Mouse (Mus musculus): Measurements from ENCODE around the gene Cdh9.

Cdh9 gene

DNA sequence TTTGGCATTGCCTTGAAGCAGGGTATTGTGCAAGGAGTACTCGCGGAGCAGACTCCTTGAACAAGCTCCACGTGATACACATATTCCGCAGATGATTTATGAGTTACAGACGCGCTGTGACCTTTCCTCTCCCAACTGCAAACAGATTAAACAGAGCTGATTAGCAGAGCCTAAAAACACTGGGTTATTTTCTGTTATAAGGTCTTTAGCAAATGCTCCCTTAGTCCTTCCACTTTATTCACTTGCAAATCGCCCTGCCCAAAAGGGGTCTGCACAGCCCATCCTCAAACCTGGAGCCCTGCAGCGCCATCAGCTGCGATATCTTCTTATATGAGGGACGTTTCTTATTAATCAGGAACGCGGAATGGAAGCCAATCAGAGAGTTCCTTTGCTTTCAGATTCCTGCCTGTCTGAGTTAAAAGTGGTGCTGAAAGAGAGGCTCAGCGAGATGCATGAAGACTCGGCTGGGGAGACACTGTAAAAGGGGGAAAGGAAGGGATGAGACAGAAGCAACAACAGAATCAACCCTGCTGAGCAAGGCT, at the start of gene Cdh9:
Gene Cdh9 (plus strand): TSS at position 287 of the 542 bp plus-strand sequence.
- DNase-seq = peak; percentile 40

DNA sequence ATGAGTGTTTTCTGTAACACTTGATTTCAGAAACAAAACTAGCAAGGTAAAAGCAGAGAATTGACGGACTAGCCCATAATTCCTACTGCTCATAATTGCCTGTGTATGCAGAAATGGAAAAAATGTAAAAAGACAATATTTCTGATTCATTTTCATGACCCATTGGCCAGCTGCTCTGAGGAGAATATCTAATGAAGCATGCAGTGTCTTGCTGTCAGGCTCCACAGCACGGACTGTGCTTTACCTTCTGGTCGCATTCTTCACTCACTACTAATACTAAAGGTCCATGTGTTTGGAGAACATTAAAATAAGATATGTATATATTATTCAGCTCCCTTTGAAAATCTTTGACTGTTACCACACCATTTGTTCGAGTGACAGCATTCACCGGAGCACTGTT, 49.5 kb upstream of the Cdh9 start:
- no peak for DNase-seq

DNA sequence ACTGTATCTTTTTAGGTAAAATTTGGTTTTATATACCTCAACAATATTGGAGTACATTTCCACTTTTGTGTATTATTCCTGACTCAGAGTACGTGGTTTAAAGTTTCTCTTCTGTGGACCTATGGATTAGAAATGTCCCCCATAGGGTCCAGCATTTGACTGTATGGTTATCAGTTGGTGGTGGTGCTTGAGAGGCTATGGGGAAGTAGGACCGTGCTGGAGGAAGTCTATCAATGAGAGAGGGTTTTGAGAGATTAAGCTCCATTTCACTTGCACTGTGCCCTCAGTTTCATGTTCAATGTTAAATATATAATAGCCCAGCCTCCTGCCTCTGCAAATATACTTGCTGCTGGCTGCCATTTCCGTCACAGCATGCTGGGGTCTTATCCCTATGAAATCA, 28.7 kb upstream of the Cdh9 start:
- DNase-seq = no peak

DNA sequence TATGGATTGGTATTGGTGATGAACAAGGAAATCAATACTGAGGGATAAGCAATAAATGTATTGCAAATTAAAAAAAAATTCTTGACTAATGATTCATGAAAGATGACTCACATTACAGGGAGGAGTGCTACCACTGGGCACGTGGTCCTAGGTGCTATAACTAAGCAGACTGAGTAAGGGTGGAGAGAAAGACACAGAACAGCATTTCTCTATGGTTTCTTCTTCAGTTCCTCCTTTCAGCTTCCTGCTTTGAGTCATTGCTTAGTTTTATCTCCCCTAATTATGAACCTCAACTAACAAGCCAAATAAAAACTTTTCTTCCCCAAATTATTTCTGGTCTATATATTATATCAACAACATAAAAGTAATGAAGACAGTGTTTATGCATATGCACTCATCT, 26.2 kb upstream of the Cdh9 start:
- no peak for DNase-seq

DNA sequence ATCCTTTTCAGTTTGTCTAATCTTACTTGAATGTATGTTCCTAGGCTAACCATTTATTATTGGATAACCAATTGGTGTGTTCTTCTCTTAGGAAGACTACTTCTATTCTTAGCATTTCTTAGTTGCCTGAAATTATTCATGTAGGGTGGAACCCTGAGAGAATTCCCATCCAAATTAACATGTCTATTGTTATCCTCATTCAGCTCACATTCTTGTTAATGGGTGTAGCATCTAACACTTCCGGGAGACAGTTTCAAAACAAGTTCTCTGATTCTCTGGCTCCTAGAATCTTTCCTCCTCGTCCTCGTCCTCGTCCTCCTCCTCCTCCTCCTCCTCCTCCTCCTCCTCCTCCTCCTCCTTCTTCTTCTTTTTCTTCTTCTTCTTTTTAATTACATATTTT, 10.5 kb downstream of the Cdh9 start:
- DNase-seq = no peak

DNA sequence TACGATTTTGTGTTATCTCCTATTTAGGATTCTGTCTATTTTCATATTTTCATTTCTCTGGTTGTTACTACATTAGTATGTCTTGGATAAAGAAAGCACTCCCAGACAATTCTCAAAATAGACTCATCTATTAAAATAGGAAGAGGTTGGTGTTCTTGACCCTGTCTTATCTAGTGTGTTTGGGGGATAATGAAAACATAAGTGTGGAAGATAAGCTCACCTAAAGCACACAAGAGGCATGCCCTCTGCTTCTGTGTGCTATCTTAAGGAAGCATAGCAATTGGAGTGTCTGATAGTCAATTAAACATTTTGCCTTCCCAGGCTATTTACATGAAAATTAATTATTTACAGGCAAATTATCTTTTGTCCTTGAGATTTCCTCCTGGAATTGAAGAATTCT, 18.1 kb downstream of the Cdh9 start:
- no peak for DNase-seq

DNA sequence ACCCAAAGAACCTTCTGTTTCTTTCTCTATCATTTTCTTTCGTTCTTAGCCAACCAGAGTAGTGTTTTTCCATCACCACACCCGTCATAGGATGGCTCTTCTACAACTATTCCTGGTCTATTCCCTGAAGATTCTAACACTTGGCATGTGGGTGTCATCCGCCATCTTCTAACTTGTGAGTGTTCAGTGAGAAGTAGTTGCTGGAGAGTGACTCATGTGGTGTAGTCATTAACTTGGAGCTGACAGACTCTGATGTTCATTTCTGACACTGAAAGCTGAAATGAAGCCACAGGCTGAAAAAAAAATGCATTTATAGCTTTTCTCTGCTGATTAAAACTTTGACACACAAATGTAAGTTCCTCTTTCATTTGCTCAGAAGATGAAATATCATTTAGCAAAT, 34.7 kb downstream of the Cdh9 start:
- DNase-seq = no peak

DNA sequence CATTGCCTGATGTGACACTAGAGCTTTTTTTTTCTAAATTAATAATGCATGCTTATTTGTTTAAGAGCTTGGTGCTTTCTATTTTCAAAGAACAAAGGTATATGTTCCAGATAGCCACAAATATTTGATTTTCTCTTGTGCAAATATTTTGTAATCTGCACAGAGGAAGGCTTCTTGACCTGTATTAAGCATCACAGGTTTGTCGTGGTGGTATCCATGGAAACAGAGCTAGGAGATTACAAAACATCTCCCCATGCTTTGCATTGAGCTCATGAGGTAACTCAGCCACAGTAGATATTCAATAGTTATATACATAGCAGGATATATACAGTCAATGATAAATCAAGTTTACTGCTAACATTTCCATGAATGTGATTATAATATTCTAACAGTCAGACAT, 56.0 kb downstream of the Cdh9 start:
- DNase-seq = no peak

DNA sequence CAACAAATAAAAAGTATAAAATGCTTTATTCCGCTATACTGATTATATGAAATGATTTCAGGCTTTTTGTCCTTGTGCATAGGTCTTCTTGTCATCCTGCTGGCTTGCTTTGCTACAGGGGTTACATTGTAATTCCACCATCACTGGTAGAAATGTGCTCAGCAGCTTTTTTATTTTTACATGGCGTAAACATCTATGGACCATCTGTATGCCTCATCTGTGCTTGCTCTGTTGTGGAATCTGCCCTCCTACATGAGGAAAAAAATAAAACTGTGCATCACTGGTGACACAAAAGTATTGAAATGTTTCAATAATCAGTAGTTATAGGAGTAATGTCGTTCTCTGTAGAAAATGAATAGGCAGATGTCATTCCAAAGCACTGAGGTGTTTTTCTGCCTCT, 64.3 kb downstream of the Cdh9 start:
- no peak for DNase-seq

DNA sequence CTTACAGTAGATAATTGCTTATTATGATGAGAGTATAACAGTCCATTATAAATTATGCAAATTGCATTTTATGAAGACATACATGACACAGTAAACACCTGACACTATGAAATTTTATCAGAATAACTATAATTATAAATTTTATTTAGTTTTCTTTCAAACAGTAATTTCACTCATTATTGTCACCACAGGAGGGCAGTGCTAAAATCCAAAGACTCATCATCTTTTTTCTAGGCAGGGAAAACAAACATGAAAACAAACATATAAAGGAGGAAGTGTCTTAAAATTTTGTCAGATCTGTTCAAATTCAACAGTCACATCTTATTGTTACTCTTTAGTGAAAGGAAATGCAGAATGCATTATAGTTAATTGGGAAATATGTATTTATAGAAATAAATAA, 72.7 kb downstream of the Cdh9 start:
- DNase-seq = no peak

DNA sequence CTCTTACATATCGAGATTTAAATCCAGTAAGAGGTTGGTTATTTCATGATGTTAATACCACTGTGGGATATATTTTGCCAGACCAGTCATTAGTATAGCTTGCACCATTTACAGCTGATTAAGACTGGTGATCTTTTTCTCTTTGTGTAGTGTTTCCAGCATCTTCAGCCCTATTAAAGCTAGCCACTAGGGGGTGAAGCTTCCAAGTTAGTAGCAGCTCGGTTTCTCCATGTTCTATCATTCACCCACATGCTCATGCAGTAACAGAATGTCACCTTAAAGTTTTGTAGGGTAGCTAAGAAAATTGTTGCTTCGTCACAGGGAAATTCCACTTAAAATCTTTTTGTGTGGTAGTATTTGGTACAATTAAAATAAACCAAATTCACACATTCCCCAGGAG, 82.2 kb downstream of the Cdh9 start:
- no peak for DNase-seq

DNA sequence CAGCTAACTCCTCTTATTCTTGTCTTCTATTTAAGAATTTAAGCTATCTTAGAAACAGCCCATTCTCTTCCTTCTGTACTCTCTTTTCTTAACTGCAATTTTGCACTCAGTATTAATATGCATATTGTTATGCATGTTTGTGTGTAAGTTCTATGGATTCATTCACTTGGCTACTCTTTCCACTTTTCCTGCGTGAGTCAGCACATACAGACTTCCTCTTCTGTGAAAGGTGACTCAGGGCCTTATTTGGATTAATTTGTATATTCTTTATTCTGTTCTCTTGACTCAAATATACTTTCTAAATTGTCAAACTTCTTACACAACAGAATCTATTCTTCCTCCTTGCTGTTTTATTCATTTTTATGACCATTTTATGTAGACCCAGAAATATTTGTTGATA, 85.5 kb downstream of the Cdh9 start:
- DNase-seq = no peak

DNA sequence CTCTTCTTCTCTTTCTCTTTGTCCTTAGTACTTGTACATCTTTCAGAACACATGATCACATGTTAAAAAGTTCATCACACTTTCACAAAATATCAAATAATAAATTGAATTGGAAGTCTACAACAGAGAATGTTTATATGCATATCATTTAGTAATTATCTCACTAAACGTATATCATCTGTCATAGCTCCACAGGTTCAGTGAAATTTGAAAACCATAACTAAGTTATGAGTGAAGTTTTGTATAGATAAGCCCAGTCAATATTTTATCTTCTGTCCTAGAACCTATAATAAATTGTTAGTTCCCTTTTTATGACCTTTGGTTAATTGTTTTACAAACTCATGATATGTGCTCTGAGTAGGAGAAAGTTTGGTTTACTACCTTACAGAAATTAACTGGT, 106.2 kb downstream of the Cdh9 start:
- no peak for DNase-seq

DNA sequence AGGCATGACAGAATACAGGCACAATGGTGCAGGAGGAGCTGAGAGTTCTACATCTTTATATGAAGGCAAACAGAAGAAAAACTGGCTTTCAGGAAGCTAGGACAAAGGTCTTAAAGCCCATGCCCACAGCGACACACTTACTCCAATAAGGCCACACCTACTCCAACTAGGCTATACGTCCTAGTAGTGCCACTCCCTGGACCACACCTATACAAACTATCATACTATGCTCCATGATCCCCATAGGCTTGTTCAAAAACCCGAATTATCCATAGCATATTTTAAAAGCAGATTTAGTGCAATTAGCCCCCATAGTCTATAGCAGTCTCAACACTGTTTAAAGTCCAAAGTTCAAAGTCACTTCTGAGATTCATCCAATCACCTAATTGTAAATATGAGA, 154.0 kb downstream of the Cdh9 start:
- no peak for DNase-seq

DNA sequence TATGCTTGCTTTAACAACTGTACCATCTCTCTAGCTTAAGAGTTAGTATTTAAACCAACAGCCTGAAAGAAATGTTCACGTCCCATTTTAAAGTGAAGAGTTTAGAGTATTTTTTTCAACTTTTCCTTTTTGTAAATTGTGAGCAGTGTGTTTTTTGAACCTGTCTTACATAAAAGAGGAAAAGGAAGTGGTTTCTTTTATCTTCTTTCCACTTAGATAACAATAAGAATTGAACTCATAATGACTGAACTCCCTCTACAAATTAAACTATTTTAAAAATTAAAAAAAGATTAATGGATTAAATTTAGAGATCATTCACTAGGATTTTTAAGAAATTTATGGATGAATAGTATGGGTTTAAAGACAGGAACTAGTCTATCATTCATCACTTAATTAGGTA, 168.1 kb downstream of the Cdh9 start:
- DNase-seq = no peak
